Mouse (Mus musculus) hindbrain, embryonic 11.5 days (tissue): ENCODE measurements at regions not wholly inside any gene's neighbourhood (a gene's known extent, or its start where the extent isn't known, plus 50 kb on each side); places are given as distances from the start of the nearest gene placed in this dataset.

Experiments used
- ATAC-seq: fragments of 200-750 bp; cut with Nextera tagmentation; 2 replicates; pipeline ENCODE4 v1.8.0; 2017; ENCODE audit warnings: mild to moderate bottlenecking, moderate TSS enrichment, moderate library complexity; ENCODE audit not compliant: low FRiP score
- DNase-seq: peaks from one replicate; pipeline ENCODE4 v3.0.0-alpha.2; 2015; ENCODE audit warnings: low spot score
- H3K27ac ChIP-seq: fragments of 300-500 bp; sonication (generic); 2 replicates; pipeline ENCODE4 v1.5.1; 2014; ENCODE audit warnings: mild to moderate bottlenecking, low read depth, low read length
- H3K27me3 ChIP-seq: fragments of 300-500 bp; sonication (generic); 2 replicates; pipeline ENCODE4 v1.6.1; 2014; ENCODE audit warnings: mild to moderate bottlenecking, low read length, moderate library complexity, mixed read lengths; ENCODE audit not compliant: control insufficient read depth, insufficient read depth
- H3K36me3 ChIP-seq: fragments of 300-500 bp; sonication (generic); 2 replicates; pipeline ENCODE4 v1.6.1; 2014; ENCODE audit warnings: mild to moderate bottlenecking, low read length, moderate library complexity, mixed read lengths; ENCODE audit not compliant: control insufficient read depth, insufficient read depth
- H3K4me1 ChIP-seq: fragments of 300-500 bp; sonication (generic); replicated peaks from 2 replicates; pipeline ENCODE4 v1.6.1; 2014; ENCODE audit warnings: low read length, mixed read lengths; ENCODE audit not compliant: control insufficient read depth, insufficient read depth
- H3K4me2 ChIP-seq: fragments of 300-500 bp; sonication (generic); replicated peaks from 2 replicates; pipeline ENCODE4 v1.6.1; 2014; ENCODE audit warnings: mild to moderate bottlenecking, low read depth, low read length
- H3K4me3 ChIP-seq: fragments of 300-500 bp; sonication (generic); 2 replicates; pipeline ENCODE4 v1.5.1; 2014; ENCODE audit warnings: low read depth, low read length
- H3K9ac ChIP-seq: fragments of 300-500 bp; sonication (generic); 2 replicates; pipeline ENCODE4 v1.6.1; 2014; ENCODE audit warnings: low read depth, low read length
- H3K9me3 ChIP-seq: fragments of 300-500 bp; sonication (generic); 2 replicates; pipeline ENCODE4 v1.6.1; 2016; ENCODE audit warnings: low read length; ENCODE audit not compliant: control insufficient read depth
- WGBS: fragments of 180-500 bp; shearing (Covaris S2); extraction: QIAGEN DNeasy Blood & Tissue Kit; methylation state at CpG from one replicate; pipeline ENCODE4 v1.1.7; 2014; 5-methylcytosine and 5-hydroxymethylcytosine counted together

DNA sequence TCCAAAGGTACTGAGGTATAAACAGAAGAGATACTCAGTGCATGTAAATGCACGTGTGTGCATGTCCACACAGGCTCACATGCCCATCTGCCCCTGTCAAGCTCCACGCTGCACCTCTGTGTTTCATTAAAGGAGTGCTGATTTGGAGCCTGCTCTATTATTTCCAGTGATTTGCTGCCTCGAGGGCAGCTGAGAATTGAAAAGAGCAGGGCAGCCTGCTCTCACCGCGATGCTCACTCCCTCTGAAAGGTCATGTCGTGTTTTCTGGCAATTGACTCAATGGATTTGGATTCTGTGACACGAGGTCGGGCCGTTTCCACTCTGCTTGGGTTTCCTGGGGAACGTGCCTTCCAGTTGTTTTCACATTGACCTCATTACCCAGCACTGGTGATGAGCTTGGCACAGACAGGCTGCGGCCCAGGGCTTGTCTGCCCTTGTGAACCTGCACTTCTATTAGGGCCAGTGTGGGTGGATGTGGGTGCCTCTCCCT, 167.1 kb downstream of the Fam169b start:
- no peak overlapping the region for H3K9ac ChIP-seq
- WGBS, result 20% methylated on average over 11 of the region's 11 CpGs
- no peaks in the 10 kb centered on the region for H3K36me3 ChIP-seq
- H3K4me2 ChIP-seq, result 0 out of 2 replicates have a peak overlapping the region, but pooled peaks have one; percentile 7
- no peaks in the 10 kb centered on the region for H3K9me3 ChIP-seq
- no peaks in the 10 kb centered on the region for H3K4me1 ChIP-seq
- 0 out of 2 replicates have a peak overlapping the region, but pooled peaks have one; percentile 7 for H3K27ac ChIP-seq
- peak; percentile 85 for ATAC-seq
- H3K27me3 ChIP-seq, result no peaks in the 10 kb centered on the region
- H3K4me3 ChIP-seq, result no peak overlapping the region
- peak; percentile 50 for DNase-seq

DNA sequence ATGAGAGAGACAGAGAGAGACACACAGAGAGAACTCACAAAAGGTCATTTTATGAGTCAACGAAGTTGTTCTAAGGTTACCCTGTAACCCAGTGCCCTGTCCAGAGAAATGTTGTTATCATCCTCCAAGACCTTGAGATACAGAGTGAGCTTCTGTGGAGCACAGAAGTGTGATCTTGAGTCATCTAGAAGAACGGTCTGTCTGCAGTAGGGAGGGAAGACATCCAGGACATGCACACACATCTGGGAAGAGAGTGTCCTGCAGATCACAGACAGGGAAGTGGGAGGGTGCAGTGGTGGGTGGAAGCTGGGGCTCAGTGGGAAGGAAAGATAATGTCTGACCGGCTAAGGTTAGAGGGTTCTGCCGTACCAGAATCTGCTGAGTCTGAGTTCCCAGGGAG, 155.3 kb downstream of the Fam169b start:
- Histone ChIP-seq H3K9ac (no peak overlapping the region), H3K27me3 (no peaks in the 10 kb centered on the region), H3K9me3 (no peaks in the 10 kb centered on the region), H3K36me3 (no peaks in the 10 kb centered on the region), H3K4me2 (no peak overlapping the region), H3K4me3 (no peak overlapping the region), H3K27ac (no peak overlapping the region), H3K4me1 (no peaks in the 10 kb centered on the region)
- ATAC-seq, result no peak
- no peak for DNase-seq
- 78% methylated on average over 4 of the region's 4 CpGs for WGBS

DNA sequence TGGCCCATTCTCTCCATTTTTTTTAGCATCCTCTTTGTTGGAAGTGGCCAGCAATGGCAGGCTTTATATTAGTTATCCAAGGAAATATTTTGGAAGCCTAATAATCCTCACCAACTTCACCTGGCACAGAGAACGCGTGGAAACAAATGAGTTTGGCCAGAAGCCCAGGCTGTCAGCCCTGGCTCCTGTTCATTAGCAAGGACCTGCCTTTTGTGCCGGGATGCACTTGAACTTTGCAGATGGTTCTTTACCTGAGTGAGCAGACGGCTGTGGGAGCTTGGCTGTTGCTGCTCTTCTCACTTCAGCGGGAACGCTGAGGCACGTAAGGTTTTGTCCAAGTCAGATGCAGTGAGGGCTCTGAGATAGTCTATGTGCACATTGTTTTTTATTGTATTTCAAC, 142.3 kb downstream of the Fam169b start:
- no peak overlapping the region for H3K27ac ChIP-seq
- ATAC-seq (no peak), DNase-seq (no peak)
- no peak overlapping the region for H3K4me3 ChIP-seq
- H3K4me1 ChIP-seq, result no peaks in the 10 kb centered on the region
- no peaks in the 10 kb centered on the region for H3K36me3 ChIP-seq
- H3K9me3 ChIP-seq, result no peaks in the 10 kb centered on the region
- no peak overlapping the region for H3K9ac ChIP-seq
- H3K27me3 ChIP-seq, result no peaks in the 10 kb centered on the region
- WGBS, result 94% methylated on average over 7 of the region's 7 CpGs
- no peak overlapping the region for H3K4me2 ChIP-seq

DNA sequence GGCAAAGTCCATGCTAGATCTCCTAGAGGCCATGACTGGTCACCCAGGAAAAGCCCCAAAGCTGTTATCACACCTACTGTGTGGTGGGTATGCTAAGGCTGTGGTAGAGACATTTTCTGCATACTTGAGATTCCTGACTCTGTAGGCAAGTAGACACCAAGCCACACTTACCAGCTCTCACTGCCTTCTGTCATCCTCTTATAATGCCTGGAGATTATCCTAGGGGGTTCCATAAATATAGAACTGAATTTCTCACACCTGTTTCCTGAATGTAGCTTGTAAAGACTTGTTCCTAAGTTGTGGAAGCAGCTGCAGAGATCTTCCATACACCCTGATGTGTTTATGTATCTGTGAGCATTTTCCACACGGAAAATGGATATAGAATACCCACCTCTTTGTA, 139.1 kb downstream of the Fam169b start:
- H3K4me1 ChIP-seq, result no peaks in the 10 kb centered on the region
- ATAC-seq (no peak), DNase-seq (no peak)
- H3K4me2 ChIP-seq, result no peak overlapping the region
- 68% methylated on average over 1 of the region's 1 CpGs for WGBS
- H3K27ac ChIP-seq, result no peak overlapping the region
- no peaks in the 10 kb centered on the region for H3K9me3 ChIP-seq
- no peaks in the 10 kb centered on the region for H3K27me3 ChIP-seq
- H3K36me3 ChIP-seq, result no peaks in the 10 kb centered on the region
- H3K9ac ChIP-seq, result no peak overlapping the region
- no peak overlapping the region for H3K4me3 ChIP-seq
